Mouse (Mus musculus): ENCODE data around the gene Krtap4-1.
"Not testable (repeated sequence)": the region's sequence is repeated elsewhere in the genome, so short reads cannot be mapped to it uniquely, and the experiment has no call there.

Krtap4-1 gene

DNA sequence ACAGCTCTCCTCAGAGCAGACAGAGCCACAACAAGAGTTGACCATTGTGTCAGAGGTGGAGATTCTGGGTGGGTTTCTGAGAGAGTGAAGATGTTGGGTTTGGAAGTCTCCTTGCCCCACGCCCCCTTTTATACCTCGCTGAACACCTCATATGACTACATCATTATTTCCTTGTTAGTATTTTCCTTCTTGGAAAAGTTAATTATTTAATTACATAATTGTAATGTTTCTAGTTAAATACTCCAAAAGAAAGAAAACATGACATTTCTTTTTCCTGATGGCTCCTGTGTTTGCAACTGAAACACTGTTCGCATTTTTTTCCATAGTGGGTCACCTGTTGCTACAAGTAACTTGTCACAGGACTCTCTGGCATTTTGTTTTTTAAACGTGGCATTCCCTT, at the start of gene Krtap4-1:
Krtap4-1 (minus strand) TSS at position 101 of the 400 bp plus-strand sequence.
- DNase-seq (ENCODE audit: low spot score) = no peak

DNA sequence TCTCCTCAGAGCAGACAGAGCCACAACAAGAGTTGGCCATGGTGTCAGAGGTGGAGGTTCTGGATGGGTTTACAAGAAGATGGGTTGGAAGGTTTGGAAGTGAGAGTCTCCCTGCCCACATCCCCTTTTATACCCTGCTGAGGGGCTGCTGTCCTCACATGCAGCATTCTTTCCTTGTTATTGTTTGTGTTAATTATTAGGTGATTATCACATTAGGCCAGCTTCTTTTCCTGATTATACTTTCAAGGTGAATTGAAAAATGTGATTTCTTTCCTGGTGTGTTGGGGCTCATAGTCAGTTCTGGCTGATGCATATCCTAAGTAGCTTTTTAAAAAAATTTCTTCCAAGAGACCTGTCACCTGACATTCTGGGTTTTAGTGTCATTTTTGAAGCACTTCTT, 37.8 kb upstream of the Krtap4-1 start, which contains the start of gene Krtap4-6:
Krtap4-6 (minus strand) TSS at position 101 of the 400 bp plus-strand sequence.
- DNase-seq (ENCODE audit: low spot score) = no peak

DNA sequence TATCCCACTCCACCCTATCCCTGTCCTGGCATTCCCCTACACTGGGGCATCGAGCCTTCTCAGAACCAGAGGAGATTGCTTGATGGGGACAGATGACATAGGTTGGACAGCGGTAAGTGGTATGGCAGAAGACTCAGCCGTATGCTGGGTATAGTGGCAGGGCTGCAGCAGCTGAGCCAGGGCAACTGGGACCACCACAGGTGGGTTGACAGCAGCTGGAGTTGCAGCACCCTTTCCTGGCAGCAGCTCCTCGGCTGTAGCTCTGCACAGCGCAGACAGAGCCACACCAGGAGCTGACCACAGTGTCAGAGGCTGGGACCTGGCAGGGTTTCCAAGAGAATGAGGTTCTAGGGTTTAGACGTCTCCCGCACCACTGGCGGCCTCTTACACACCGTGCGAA, 34.8 kb upstream of the Krtap4-1 start:
- DNase-seq (ENCODE audit: low spot score) = no peak

DNA sequence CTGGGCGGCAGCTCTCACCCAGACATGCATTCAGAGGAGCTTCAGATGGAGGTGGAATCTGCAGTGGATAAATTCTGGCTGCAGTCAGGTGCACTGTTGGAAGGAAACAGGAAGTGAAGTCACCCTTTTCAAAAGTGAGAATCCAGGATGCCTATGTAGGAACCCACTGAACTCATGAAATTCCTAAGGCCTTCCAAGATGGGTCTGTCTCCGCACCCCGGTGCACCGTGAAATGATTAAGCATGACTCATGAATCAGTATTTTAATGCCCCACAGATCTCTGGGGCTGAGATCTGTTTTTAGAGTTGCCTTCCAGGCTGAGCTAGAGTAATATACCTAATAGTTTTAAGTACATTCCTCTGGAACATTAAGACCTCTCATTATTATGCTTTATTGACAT, 31.2 kb upstream of the Krtap4-1 start:
- DNase-seq (ENCODE audit: low spot score) = no peak

DNA sequence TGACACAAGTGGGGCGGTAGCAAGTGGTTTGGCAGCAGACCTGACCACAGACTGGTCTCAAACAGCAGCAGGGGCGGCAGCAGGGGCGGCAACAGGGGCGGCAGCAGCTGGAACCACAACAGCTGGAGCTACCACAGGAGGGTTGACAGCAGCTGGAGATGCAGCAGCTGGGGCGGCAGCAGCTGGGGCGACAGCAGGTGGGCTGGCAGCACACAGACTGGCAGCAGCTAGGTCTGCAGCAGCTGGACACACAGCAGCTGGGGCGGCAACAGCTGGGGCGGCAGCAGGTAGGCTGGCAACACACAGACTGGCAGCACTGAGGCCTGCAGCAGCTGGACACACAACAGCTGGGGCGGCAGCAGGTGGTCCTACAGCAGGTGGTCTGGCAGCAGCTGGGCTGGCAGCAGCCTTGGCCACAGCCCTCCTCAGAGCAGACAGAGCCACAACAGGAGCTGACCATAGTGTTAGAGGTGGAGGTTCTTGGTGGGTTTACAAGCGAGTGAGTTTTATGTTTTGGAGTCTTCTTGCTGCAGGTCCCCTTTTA, 30.5 kb upstream of the Krtap4-1 start, which contains the start of gene Gm11563:
Gm11563 (minus strand) TSS at position 494 of the 544 bp plus-strand sequence.
- DNase-seq (ENCODE audit: low spot score) = not testable (repeated sequence)

DNA sequence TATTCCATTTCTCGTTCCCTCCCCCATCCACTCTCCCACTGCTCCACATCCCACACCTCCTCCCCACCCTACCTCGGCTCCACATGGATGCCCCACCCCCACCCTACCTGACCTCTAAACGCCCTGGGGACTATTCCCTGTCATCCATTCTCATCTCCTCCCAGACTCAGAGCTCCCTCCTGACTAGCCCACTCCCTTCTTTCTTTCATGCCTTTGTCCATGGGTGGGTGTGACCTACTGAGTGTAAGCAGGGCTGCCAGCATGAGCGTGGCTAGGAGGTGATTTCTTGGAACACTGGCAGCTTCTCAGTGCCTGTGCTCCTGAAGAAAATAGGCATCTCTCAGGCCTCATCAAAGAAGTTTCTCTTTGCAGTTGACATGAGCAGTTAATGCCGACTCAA, 29.0 kb upstream of the Krtap4-1 start:
- no peak for DNase-seq (ENCODE audit: low spot score)

DNA sequence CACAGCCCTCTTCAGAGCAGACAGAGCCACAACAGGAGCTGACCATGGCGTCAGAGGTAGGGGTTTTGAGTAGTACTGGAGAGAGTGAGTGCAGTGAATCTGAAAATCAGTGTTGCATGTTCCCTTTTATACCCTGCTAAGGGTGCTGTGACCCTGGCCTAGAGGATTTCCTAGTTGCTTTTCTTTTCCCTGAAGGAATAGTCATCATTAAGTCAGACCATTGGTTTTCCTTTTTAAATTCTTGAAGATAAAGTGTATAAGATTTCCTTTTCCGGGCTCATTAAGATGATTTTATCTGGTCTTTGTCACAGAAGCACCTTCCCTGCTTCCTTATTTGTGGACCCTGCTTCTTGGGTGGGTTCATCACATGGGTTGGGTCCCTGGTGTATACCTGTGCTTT, 22.1 kb upstream of the Krtap4-1 start, which contains the start of gene Gm11555:
Gm11555 (minus strand) TSS at position 101 of the 400 bp plus-strand sequence.
- no peak for DNase-seq (ENCODE audit: low spot score)

DNA sequence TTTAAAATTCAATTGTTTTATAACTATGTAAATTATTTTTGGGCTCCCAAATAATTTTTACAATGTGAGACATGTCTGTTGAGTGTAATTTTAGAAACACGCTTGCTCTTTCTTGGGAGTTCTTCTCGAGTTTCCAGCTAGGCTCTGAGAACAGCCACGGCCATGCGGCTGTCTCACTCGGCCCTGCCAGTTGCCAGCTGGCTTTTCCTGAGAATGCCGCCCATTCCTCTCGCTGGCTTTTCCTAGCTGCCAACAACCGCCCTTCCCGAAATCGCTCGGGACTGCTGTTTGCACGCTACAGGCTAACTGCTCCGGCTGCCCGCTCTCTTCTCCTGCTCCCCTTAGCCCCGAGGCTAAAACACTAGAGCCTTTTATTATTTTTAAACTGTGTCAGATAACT, 18.4 kb upstream of the Krtap4-1 start:
- no peak for DNase-seq (ENCODE audit: low spot score)

DNA sequence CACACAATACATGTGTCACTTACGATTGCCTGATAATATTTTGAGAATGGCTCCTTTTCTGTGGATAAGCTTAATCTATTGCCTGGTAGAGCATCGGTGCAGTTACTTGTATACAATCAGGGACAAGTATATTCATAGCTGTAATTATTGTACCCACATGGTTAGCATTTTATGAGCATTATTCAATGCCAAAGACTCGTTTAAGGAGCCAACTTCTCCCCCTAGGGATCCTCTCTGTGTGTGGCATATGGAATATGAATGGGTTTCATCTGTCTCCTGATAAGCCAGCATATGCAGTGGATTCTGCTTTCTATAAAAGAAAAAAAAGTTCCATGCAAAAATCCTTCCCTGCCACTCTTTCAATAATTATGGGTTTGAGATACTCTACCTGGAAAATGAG, 16.3 kb upstream of the Krtap4-1 start:
- no peak for DNase-seq (ENCODE audit: low spot score)

DNA sequence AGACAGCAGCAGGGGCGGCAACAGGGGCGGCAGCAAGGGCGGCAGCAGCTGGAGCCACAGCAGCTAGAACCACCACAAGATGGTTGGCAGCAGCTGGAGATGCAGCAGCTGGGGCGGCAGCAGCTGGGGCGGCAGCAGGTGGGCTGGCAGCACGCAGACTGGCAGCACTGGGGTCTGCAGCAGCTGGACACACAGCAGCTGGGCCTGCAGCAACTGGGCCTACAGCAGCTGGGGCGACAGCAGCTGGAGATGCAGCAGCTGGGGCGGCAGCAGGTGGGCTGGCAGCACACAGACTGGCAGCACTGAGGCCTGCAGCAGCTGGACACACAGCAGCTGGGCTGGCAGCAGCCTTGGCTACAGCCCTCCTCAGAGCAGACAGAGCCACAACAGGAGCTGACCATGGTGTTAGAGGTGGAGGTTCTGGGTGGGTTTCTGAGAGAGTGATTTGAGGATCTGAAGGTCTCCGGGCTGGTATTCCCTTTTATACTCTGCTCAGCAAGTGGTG, 15.6 kb upstream of the Krtap4-1 start, which contains the start of gene Krtap4-7:
Krtap4-7 (minus strand) TSS at position 455 of the 505 bp plus-strand sequence.
- DNase-seq (ENCODE audit: low spot score) = not testable (repeated sequence)

DNA sequence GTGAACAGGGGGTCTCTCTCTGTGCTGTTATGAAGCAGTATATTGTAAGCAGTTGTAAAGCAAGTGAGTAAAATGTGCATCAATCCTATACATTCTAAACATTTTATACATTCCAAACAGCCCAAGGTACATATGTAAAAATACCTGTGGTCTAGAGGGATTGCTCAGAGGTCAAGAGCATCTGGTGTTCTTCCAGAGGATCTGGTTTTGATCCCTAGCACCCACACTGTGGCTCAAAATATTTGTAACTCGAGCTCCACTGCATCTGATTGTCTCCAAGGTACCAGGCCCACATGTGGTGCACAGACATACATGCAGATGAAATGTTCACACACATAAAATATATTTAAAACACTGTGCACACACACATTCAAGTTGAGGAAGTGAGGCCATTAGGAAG, 12.9 kb upstream of the Krtap4-1 start:
- DNase-seq (ENCODE audit: low spot score) = no peak

DNA sequence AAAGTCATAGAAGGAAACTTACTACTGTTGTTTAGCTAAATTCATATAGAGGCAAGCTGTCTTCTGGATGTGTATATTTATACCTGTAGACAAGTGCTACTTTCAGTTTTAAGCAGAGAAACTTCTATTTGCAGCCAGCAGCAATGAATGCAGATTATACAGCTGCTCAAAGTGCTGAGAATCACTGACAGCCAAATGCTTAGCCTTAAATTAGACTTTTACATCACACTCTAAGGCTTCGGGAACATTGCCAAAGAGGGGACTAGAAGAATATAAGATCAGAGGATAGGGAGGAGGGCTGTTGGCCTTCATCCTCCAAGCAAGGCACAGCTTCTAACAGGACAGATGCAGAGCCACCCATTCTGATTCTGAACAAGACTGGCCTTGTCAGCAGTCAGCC, 9.0 kb upstream of the Krtap4-1 start:
- DNase-seq (ENCODE audit: low spot score) = no peak

DNA sequence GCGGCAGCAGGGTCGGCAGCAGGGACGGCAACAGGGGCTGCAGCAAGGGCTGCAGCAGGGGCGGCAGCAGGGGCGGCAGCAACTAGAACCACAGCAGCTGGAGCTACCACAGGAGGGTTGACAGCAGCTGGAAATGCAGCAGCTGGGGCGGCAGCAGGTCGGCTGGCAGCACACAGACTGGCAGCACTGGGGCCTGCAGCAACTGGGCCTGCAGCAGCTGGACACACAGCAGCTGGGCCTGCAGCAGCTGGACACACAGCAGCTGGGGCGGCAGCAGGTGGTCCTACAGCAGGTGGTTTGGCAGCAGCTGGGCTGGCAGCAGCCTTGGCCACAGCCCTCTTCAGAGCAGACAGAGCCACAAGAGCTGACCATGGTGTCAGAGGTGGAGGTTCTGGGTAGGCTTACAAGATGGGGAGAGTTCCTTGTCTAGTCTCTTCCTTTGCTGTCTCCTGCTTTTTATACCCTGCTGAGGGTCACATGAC, 6.7 kb upstream of the Krtap4-1 start, which contains the start of gene Krtap4-2:
Krtap4-2 (minus strand) TSS at position 432 of the 482 bp plus-strand sequence.
- DNase-seq (ENCODE audit: low spot score) = no peak

DNA sequence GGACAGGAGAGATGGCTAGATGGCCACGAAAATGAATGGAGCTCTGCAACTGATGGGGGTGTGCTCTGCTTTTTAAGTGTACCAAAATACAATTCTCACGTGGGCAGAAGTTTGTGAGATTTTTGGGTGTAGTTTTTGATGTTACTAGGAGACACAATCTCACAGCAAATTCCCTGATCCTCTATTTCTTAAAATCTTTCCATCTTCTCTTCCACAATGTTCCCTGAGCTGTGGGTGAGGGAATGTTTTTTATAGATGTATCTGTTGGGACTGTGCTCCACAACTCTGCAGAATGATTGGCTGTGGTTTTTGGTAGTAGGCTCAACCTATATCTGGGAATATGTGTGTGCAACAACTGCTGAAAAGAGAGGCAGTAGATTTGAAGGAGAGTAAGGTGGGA, 5.3 kb upstream of the Krtap4-1 start:
- DNase-seq (ENCODE audit: low spot score) = no peak

DNA sequence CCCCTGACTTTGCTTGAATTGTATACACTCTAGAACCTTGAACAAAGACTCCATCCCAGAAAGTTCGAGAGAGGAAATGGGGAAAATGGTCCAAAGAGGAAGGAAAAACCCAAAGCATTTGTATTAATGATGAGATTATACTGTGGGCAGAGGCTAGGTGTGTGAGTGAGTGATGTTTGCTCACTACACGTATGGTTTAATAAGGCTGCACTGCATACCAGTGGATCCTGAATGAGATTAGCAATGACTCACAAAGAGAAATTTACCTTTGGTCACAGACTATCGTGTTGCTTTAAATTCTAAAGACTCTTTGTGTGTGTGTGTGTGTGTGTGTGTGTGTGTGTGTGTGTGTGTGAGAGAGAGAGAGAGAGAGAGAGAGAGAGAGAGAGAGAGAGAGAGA, 2.9 kb upstream of the Krtap4-1 start:
- DNase-seq (ENCODE audit: low spot score) = no peak

DNA sequence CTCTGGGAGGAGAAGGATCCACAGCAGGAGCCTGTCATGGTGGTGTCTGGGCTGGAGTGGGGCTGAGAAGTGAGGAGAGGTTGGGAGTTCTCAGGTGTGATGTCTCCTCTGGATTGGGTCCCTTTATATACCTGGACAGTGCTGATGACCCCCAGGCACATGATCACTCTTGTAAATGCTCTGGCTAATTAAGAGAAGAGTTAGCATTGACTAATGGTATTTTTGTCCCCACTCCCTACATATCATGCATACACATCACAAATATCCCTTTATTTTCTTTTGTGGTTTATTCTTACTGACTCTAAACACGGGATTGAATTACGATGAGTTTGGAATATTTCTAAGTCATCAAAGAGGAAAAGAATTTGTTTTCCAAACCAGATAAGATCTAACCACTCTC, 7.7 kb downstream of the Krtap4-1 start, which contains the start of gene Gm11562:
Gm11562 (minus strand) TSS at position 101 of the 400 bp plus-strand sequence.
- DNase-seq (ENCODE audit: low spot score) = no peak

DNA sequence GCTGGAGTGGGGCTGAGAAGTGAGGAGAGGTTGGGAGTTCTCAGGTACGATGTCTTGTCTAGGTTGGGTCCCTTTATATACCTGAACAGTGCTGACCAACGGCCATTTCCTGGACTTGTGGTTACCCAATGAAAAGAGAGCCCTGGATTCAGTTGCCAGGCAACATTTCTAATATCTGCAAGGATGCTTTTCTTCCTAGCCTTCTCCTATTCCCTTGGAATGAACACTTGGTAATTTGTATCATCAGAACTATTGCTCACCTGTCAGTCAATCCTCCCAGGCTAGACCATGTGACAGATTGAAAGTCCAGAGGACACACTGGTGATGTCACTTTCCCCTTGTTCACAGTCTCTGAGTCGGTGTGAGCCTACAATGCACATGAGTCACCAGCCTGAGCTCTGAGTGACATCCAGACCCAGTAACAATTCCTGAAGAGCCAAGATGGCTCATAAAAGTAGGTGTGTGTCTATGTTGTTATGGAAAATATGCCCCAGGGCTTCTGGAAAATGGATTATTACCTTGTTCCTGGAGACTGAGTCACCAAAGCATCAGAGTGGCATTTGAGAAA, 13.2 kb downstream of the Krtap4-1 start, which contains the start of gene Krtap2-4:
Krtap2-4 (minus strand) TSS at position 51 of the 568 bp plus-strand sequence.
- DNase-seq (ENCODE audit: low spot score) = no peak

DNA sequence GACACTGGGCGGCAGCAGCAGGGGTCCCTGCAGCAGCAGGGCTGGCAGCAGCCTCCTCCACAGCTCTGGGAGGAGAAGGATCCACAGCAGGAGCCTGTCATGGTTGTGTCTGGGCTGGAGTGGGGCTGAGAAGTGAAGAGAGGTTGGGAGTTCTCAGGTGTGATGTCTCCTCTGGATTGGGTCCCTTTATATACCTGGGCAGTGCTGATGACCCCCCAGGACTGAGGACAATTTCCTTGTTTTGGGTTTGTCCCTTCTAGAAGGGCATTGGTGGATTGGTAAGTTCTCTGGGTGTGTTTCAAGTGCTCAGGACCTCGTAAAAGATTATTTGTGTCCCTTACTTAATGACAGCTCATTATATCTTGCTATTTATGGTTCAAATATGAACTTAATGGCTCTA, 17.9 kb downstream of the Krtap4-1 start, which contains the start of gene Gm11937:
Gm11937 (minus strand) TSS at position 101 of the 400 bp plus-strand sequence.
- DNase-seq (ENCODE audit: low spot score) = not testable (repeated sequence)

DNA sequence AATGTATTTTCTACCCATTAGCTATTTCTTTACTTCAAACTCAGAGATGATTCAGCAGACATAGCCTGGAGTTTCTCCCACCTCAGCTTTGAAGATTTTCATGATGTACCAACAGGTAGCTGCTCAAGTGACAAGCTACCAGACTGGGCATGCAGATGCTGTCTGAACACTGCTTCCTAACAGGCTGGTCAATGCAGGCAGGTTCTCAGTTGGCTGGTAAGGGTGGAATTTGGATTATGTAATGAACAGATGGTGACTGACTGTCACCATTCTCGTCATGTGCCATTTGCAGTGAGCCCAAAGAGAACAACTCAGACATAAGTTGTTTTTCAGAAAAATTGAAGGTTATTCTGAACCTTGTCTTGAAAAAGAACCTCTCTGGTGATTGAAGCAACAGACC, 18.9 kb downstream of the Krtap4-1 start:
- no peak for DNase-seq (ENCODE audit: low spot score)

DNA sequence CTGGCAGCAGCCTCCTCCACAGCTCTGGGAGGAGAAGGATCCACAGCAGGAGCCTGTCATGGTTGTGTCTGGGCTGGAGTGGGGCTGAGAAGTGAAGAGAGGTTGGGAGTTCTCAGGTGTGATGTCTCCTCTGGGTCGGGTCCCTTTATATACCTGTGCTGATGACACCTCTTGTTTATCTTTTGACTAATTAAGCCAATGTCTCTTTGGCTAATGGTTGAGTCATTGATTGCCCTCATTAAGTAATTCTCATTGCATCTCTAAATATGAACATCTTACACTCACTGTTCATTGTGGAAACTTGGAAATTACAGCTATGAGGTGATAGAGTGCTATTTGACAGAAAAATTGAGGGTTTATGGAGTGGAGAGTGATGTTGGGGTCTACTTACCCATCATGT, 24.8 kb downstream of the Krtap4-1 start, which contains the start of gene Gm11938:
Gm11938 (minus strand) TSS at position 101 of the 400 bp plus-strand sequence.
- not testable (repeated sequence) for DNase-seq (ENCODE audit: low spot score)

DNA sequence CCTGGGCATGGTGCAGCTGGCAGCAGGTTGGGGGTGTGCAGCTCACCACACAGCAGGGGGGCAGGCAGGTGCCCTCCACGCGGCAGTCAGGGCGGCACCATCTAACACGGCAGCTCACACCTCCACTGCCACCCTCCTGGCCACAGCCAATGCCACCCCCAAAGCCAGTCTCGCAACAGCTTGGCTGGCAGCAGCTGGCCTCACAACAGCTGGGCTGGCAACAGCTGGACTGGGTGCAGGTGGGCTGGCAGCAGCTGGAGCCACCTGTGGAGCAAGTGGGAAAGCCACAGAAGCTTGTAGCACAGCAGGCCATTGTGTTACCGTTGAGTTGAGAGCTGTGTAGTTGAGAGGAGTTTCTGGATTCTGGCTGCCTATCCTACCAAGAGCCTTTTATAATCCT, 30.3 kb downstream of the Krtap4-1 start, which contains the start of gene Krtap9-3:
Krtap9-3 (minus strand) TSS at position 364 of the 400 bp plus-strand sequence.
- not testable (repeated sequence) for DNase-seq (ENCODE audit: low spot score)

DNA sequence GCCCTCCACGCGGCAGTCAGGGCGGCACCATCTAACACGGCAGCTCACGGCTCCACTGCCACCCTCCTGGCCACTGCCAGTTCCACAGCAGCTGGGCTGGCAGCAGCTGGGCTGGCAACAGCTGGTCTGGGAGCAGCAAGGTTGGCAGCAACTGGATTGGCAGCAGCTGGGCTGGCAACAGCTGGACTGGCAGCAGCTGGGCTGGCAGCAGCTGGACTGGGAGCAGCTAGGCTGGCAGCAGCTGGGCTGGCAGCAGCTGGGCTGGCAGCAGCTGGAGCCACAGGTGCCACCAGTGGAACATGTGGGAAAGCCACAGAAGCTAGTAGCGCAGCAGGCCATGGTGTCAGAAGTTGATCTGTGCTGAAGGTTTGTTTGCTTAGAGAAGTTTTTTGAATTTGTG, 37.1 kb downstream of the Krtap4-1 start, which contains the start of gene Krtap1-3:
Krtap1-3 (minus strand) TSS at position 359 of the 400 bp plus-strand sequence.
- no peak for DNase-seq (ENCODE audit: low spot score)

DNA sequence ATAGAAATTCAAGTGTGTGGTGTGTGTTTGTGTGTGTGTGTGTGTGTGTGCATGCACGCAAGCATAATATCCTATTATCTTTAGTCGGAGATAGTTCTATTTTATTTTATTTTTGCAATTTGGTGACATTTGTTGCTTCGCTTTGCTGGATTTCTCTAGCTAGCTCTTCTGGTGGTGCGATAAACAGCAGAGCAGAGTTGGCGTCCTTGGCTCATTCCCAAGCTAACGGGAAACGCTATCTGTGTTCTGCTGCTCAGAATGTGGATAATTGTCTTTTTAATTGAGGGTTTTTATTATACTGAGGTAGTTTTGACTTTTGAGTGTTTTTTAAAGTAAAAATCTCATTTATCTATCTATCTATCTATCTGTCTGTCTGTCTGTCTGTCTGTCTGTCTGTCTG, 42.9 kb downstream of the Krtap4-1 start:
- DNase-seq (ENCODE audit: low spot score) = no peak
